Mouse (Mus musculus) gastrocnemius, adult 2 months (tissue): ENCODE results near the gene Tex38. TPM values are rescaled to one million over a fixed set of nuclear protein-coding genes. Genes with fewer than 3 reads are reported as not detected.
A peak's percentile ranks its signal among the peaks of the same experiment; 100 is the strongest.

Experiments
- DNase-seq: peaks from one replicate; pipeline ENCODE4 v3.0.0; 2022
- H3K27ac ChIP-seq: fragments of 200-600 bp; 2 replicates; pipeline ENCODE4 v1.8.1; 2022; ENCODE audit warnings: mild to moderate bottlenecking
- H3K4me3 ChIP-seq: fragments of 200-600 bp; 2 replicates; pipeline ENCODE4 v1.8.1; 2022; ENCODE audit warnings: mild to moderate bottlenecking, moderate library complexity
- CTCF ChIP-seq: fragments of 200-600 bp; IDR thresholded peaks from 2 replicates; pipeline ENCODE4 v1.8.1; 2022; ENCODE audit warnings: antibody characterized with exemption, mild to moderate bottlenecking, moderate library complexity
- intact Hi-C: fragments of 180-260 bp; cut with DNase I; formaldehyde crosslinking; loops from one replicate; pipeline ENCODE4 v1.15.1; 2025
- total RNA-seq, 2 experiments: library from RNA; stranded (reverse); gene quantifications; 2 replicates each; pipeline ENCODE4 v1.2.3; 2021

The Tex38 gene
- total RNA-seq, 2 experiments from 2014 or later = 2.3 to 2.8 TPM

GRCm38 (mm10) chr4:115754851-115755250 is 26.0 kb downstream of the Tex38 start:
- intact Hi-C loops = no loop called here
- no peak overlapping the region for H3K27ac ChIP-seq

GRCm38 (mm10) chr4:115754101-115754500 is 26.7 kb downstream of the Tex38 start:
- DNase-seq = no peak
- Histone ChIP-seq H3K27ac (no peak overlapping the region), H3K4me3 (no peak overlapping the region)
- intact Hi-C loops = no loop called here
- no peak for TF ChIP-seq CTCF

More at GRCm38 (mm10) chr4:115754851-115755250, 26.0 kb downstream of the Tex38 start:
- TF ChIP-seq CTCF = peak; percentile 13; the same call in 1 of the 2 replicates
- no peak for DNase-seq
- H3K4me3 ChIP-seq = no peak overlapping the region

GRCm38 (mm10) chr4:115749336-115749735 is 31.5 kb downstream of the Tex38 start:
- TF ChIP-seq CTCF = no peak
- H3K4me3 ChIP-seq = no peak overlapping the region
- DNase-seq = no peak
- H3K27ac ChIP-seq = no peak overlapping the region
- intact Hi-C loops = no loop called here

- no peak for TF ChIP-seq CTCF
- DNase-seq = no peak
- intact Hi-C loops = no loop called here
- no peak overlapping the region for H3K4me3 ChIP-seq
- H3K27ac ChIP-seq = no peak overlapping the region
Measured at GRCm38 (mm10) chr4:115748181-115748580, 32.6 kb downstream of the Tex38 start.

GRCm38 (mm10) chr4:115743096-115743495 is 37.7 kb downstream of the Tex38 start:
- DNase-seq = no peak
- intact Hi-C loops = loop anchor here (5.0 kb wide), 1 partner anchor 39 kb away; the partner anchor contains the start of genes Atpaf1 and Tex38
- no peak for TF ChIP-seq CTCF
- Histone ChIP-seq H3K4me3 (no peak overlapping the region), H3K27ac (peak overlapping the region; percentile 76)

GRCm38 (mm10) chr4:115742658-115743057 is 38.2 kb downstream of the Tex38 start:
- H3K4me3 ChIP-seq = no peak overlapping the region
- intact Hi-C loops = loop anchor here (5.0 kb wide), 1 partner anchor 40 kb away; the partner anchor contains the start of genes Atpaf1 and Tex38
- DNase-seq = no peak
- TF ChIP-seq CTCF = peak; percentile 22; the same call in 1 of the 2 replicates
- H3K27ac ChIP-seq = peak overlapping the region; percentile 76

GRCm38 (mm10) chr4:115738481-115738985 is 42.3 kb downstream of the Tex38 start:
- intact Hi-C loops = loop anchor here (5.0 kb wide), 1 partner anchor 99 kb away; the partner anchor contains the start of gene Mknk1
- DNase-seq = no peak
- peak overlapping the region; percentile 99 for H3K4me3 ChIP-seq
- peak overlapping the region; percentile 96 for H3K27ac ChIP-seq
- no peak for TF ChIP-seq CTCF

GRCm38 (mm10) chr4:115737551-115738041 is 43.2 kb downstream of the Tex38 start, which contains the start of gene Efcab14:
Gene Efcab14, plus strand, starts transcription at chr4:115737744.
- H3K4me3 ChIP-seq = peak within 1 kb of the TSS; percentile 99
- H3K27ac ChIP-seq = peak within 1 kb of the TSS; percentile 96
- peak; percentile 99 for DNase-seq
- TF ChIP-seq CTCF = peak; percentile 63
- intact Hi-C loops = loop anchor here (5.0 kb wide), 1 partner anchor 100 kb away; the partner anchor contains the start of gene Mknk1

GRCm38 (mm10) chr4:115734867-115735266 is 46.0 kb downstream of the Tex38 start:
- no peak for DNase-seq

GRCm38 (mm10) chr4:115733746-115734145 is 47.1 kb downstream of the Tex38 start:
- no peak overlapping the region for H3K27ac ChIP-seq
- intact Hi-C loops = no loop called here
- TF ChIP-seq CTCF = no peak
- DNase-seq = no peak
- no peak overlapping the region for H3K4me3 ChIP-seq

More at GRCm38 (mm10) chr4:115734867-115735266, 46.0 kb downstream of the Tex38 start:
- H3K27ac ChIP-seq = no peak overlapping the region
- intact Hi-C loops = loop anchor here (5.0 kb wide), 1 partner anchor 102 kb away; the partner anchor contains the start of gene Mknk1
- no peak overlapping the region for H3K4me3 ChIP-seq
- no peak for TF ChIP-seq CTCF

GRCm38 (mm10) chr4:115732223-115732818 is 48.5 kb downstream of the Tex38 start:
- DNase-seq = no peak
- no peak for TF ChIP-seq CTCF
- Histone ChIP-seq H3K4me3 (no peak overlapping the region), H3K27ac (no peak overlapping the region)
- intact Hi-C loops = no loop called here

GRCm38 (mm10) chr4:115731588-115732222 is 49.1 kb downstream of the Tex38 start:
- peak; percentile 92 for TF ChIP-seq CTCF
- intact Hi-C loops = loop anchor here (2.0 kb wide), 1 partner anchor 29 kb away; no protein-coding TSS in a partner anchor
- DNase-seq = peak; percentile 71
- H3K4me3 ChIP-seq = no peak overlapping the region
- H3K27ac ChIP-seq = no peak overlapping the region

Other genes with a start within 250 kb of the Tex38 start
- gene Cyp4a31, start 217.4 kb downstream of the Tex38 start, total RNA-seq = not detected
- not detected for gene Cyp4a32, start 180.0 kb downstream of the Tex38 start, total RNA-seq
- gene Cyp4b1, start 133.3 kb downstream of the Tex38 start, total RNA-seq = 1 to 10 TPM; 2.6 to 4.5 TPM
- gene Efcab14, start 43.3 kb downstream of the Tex38 start, total RNA-seq = 10 to 100 TPM; 35.7 to 49.5 TPM
- gene Atpaf1, start 3.8 kb upstream of the Tex38 start, total RNA-seq = 10 to 100 TPM; 46.9 to 70.1 TPM
- gene Mob3c, start 47.1 kb upstream of the Tex38 start, total RNA-seq = 1 to 10 TPM; 2.3 to 4.0 TPM
- gene Mknk1, start 58.2 kb upstream of the Tex38 start, total RNA-seq = 10 to 100 TPM; 24.4 to 28.0 TPM
- gene Kncn, start 103.4 kb upstream of the Tex38 start, total RNA-seq = not detected
- gene 6430628N08Rik, start 109.6 kb upstream of the Tex38 start, total RNA-seq = not detected
- not detected for gene Dmbx1, start 158.9 kb upstream of the Tex38 start, total RNA-seq
- under 1 TPM; 0.20 to 0.22 TPM for gene Faah, start 236.9 kb upstream of the Tex38 start, total RNA-seq